Mouse (Mus musculus): ENCODE results near the gene Foxn4. TPM values are rescaled to one million over a fixed set of nuclear protein-coding genes. Genes with fewer than 3 reads are reported as not detected.

The Foxn4 gene
- polyA plus RNA-seq, 1 experiment from 2014 or later: not detected

- peaks cover 16% of the 10 kb centered on the region for H3K9me3 ChIP-seq (replicated peaks)
- DNase-seq: no peak
- ATAC-seq (ENCODE audit: low read depth): no peak
Measured at GRCm38 (mm10) chr5:114228901-114229300, 44.7 kb downstream of the Foxn4 start.

GRCm38 (mm10) chr5:114226051-114226450, 47.6 kb downstream of the Foxn4 start:
- no peak overlapping the region for H3K4me2 ChIP-seq
- no peaks in the 10 kb centered on the region for H3K4me1 ChIP-seq (replicated peaks)
- no peak overlapping the region for H3K4me3 ChIP-seq (replicated peaks)
- H3K9me3 ChIP-seq (replicated peaks): peaks cover 16% of the 10 kb centered on the region
- H3K9ac ChIP-seq: no peak overlapping the region
- H3K27ac ChIP-seq: no peak overlapping the region
- H3K27me3 ChIP-seq: no peaks in the 10 kb centered on the region
- DNase-seq (no peak), ATAC-seq (ENCODE audit: low read depth) (no peak)
- no peaks in the 10 kb centered on the region for H3K36me3 ChIP-seq
- WGBS (ENCODE audit: insufficient replicate concordance): 78% methylated on average over 7 of the region's 7 CpGs

More at GRCm38 (mm10) chr5:114228901-114229300, 44.7 kb downstream of the Foxn4 start:
- Histone ChIP-seq H3K36me3 (no peaks in the 10 kb centered on the region), H3K27me3 (no peaks in the 10 kb centered on the region), H3K4me1 (replicated peaks) (no peaks in the 10 kb centered on the region), H3K4me3 (replicated peaks) (no peak overlapping the region), H3K27ac (no peak overlapping the region), H3K9ac (no peak overlapping the region), H3K4me2 (no peak overlapping the region)
- WGBS (ENCODE audit: insufficient replicate concordance): 64% methylated on average over 5 of the region's 5 CpGs

GRCm38 (mm10) chr5:114218771-114219170, 54.8 kb downstream of the Foxn4 start:
- DNase-seq (no peak), ATAC-seq (ENCODE audit: low read depth) (no peak)
- Histone ChIP-seq H3K4me2 (no peak overlapping the region), H3K4me1 (replicated peaks) (peaks cover 6% of the 10 kb centered on the region), H3K36me3 (no peaks in the 10 kb centered on the region), H3K9ac (no peak overlapping the region), H3K4me3 (replicated peaks) (no peak overlapping the region), H3K27ac (no peak overlapping the region), H3K27me3 (no peaks in the 10 kb centered on the region), H3K9me3 (replicated peaks) (no peaks in the 10 kb centered on the region)
- WGBS (ENCODE audit: insufficient replicate concordance): 74% methylated on average over 14 of the region's 14 CpGs

- no peaks in the 10 kb centered on the region for H3K36me3 ChIP-seq
- ATAC-seq (ENCODE audit: low read depth) (peak; percentile 80), DNase-seq (peak; percentile 70)
- WGBS (ENCODE audit: insufficient replicate concordance): 9% methylated on average over 10 of the region's 10 CpGs
- H3K9ac ChIP-seq: no peak overlapping the region
- H3K27ac ChIP-seq: peak overlapping the region; percentile 27; the same call in 1 of the 2 replicates
- H3K9me3 ChIP-seq (replicated peaks): no peaks in the 10 kb centered on the region
- H3K4me2 ChIP-seq: peak overlapping the region; percentile 41
- H3K4me3 ChIP-seq (replicated peaks): no peak overlapping the region
- H3K4me1 ChIP-seq (replicated peaks): peaks cover 16% of the 10 kb centered on the region
- no peaks in the 10 kb centered on the region for H3K27me3 ChIP-seq
Measured at GRCm38 (mm10) chr5:114213183-114213582, 60.4 kb downstream of the Foxn4 start.

GRCm38 (mm10) chr5:114206158-114206557, 67.4 kb downstream of the Foxn4 start:
- DNase-seq (no peak), ATAC-seq (ENCODE audit: low read depth) (no peak)
- Histone ChIP-seq H3K4me2 (no peak overlapping the region), H3K4me3 (replicated peaks) (no peak overlapping the region), H3K9me3 (replicated peaks) (no peaks in the 10 kb centered on the region), H3K27ac (no peak overlapping the region), H3K27me3 (no peaks in the 10 kb centered on the region), H3K36me3 (no peaks in the 10 kb centered on the region), H3K9ac (no peak overlapping the region), H3K4me1 (replicated peaks) (no peaks in the 10 kb centered on the region)
- 59% methylated on average over 2 of the region's 2 CpGs for WGBS (ENCODE audit: insufficient replicate concordance)

Other genes starting within 250 kb of the Foxn4 start
- 2.7 and 3.5 TPM in 2 replicates for gene Usp30, start 208.3 kb downstream of the Foxn4 start, polyA plus RNA-seq (2015; fragmentation: Nextera tagmentation; extraction: Ambion mirVana)
- 0.05 TPM in 1 of 2 replicates, not detected in the other for gene Svop, start 182.2 kb downstream of the Foxn4 start, polyA plus RNA-seq (2015; fragmentation: Nextera tagmentation; extraction: Ambion mirVana)
- 4.5 and 5.1 TPM in 2 replicates for gene Alkbh2, start 145.6 kb downstream of the Foxn4 start, polyA plus RNA-seq (2015; fragmentation: Nextera tagmentation; extraction: Ambion mirVana)
- 28.9 and 31.9 TPM in 2 replicates for gene Ung, start 143.4 kb downstream of the Foxn4 start, polyA plus RNA-seq (2015; fragmentation: Nextera tagmentation; extraction: Ambion mirVana)
- gene Acacb, start 127.3 kb downstream of the Foxn4 start, polyA plus RNA-seq (2015; fragmentation: Nextera tagmentation; extraction: Ambion mirVana): 0.28 and 0.56 TPM in 2 replicates
- gene Myo1h, start 15.4 kb upstream of the Foxn4 start, polyA plus RNA-seq (2015; fragmentation: Nextera tagmentation; extraction: Ambion mirVana): 0.16 and 0.22 TPM in 2 replicates
- gene Kctd10, start 106.7 kb upstream of the Foxn4 start, polyA plus RNA-seq (2015; fragmentation: Nextera tagmentation; extraction: Ambion mirVana): 23.3 and 26.1 TPM in 2 replicates
- gene Ube3b, start 106.8 kb upstream of the Foxn4 start, polyA plus RNA-seq (2015; fragmentation: Nextera tagmentation; extraction: Ambion mirVana): 14.5 and 16.2 TPM in 2 replicates
- gene Mmab, start 170.3 kb upstream of the Foxn4 start, polyA plus RNA-seq (2015; fragmentation: Nextera tagmentation; extraction: Ambion mirVana): 11.7 and 14.1 TPM in 2 replicates
- gene Mvk, start 170.5 kb upstream of the Foxn4 start, polyA plus RNA-seq (2015; fragmentation: Nextera tagmentation; extraction: Ambion mirVana): 31.5 and 36.6 TPM in 2 replicates